Mouse (Mus musculus): ENCODE data around the gene Ube2cbp. TPM values are rescaled to one million over a fixed set of nuclear protein-coding genes. Genes with fewer than 3 reads are reported as not detected.
A peak's percentile ranks its signal among the peaks of the same experiment; 100 is the strongest.

Ube2cbp gene
- polyA plus RNA-seq, 1 experiment from 2014 or later = 6.6 TPM

- Histone ChIP-seq H3K4me2 (ENCODE audit: low read length) (no peak overlapping the region), H3K4me1 (ENCODE audit: control insufficient read depth, insufficient read depth, low read length) (peaks cover 17% of the 10 kb centered on the region), H3K27me3 (ENCODE audit: control insufficient read depth, insufficient read depth, low read length) (no peaks in the 10 kb centered on the region), H3K4me3 (replicated peaks; ENCODE audit: low read depth, low read length) (no peak overlapping the region), H3K9ac (replicated peaks; ENCODE audit: low read length) (no peak overlapping the region), H3K27ac (replicated peaks; ENCODE audit: low read depth, low read length) (no peak overlapping the region), H3K9me3 (ENCODE audit: control insufficient read depth, low read length) (no peaks in the 10 kb centered on the region), H3K36me3 (ENCODE audit: control insufficient read depth, insufficient read depth, low read length) (no peaks in the 10 kb centered on the region)
- 41% methylated on average over 8 of the region's 8 CpGs for WGBS
- DNase-seq = no peak
- 0 out of 2 replicates have a peak, but pooled peaks have one; percentile 17 for ATAC-seq (ENCODE audit: low FRiP score, low TSS enrichment)
Measured at GRCm38 (mm10) chr9:86296683-86297638, 167.8 kb downstream of the Ube2cbp start.

GRCm38 (mm10) chr9:86287570-86287954 lies 177.2 kb downstream of the Ube2cbp start:
- no peak overlapping the region for H3K27ac ChIP-seq (replicated peaks; ENCODE audit: low read depth, low read length)
- H3K36me3 ChIP-seq (ENCODE audit: control insufficient read depth, insufficient read depth, low read length) = no peaks in the 10 kb centered on the region
- 62% methylated on average over 3 of the region's 3 CpGs for WGBS
- H3K9me3 ChIP-seq (ENCODE audit: control insufficient read depth, low read length) = no peaks in the 10 kb centered on the region
- 0 out of 2 replicates have a peak, but pooled peaks cover 2% of the 10 kb centered on the region for H3K4me1 ChIP-seq (ENCODE audit: control insufficient read depth, insufficient read depth, low read length)
- no peak overlapping the region for H3K4me3 ChIP-seq (replicated peaks; ENCODE audit: low read depth, low read length)
- no peak overlapping the region for H3K9ac ChIP-seq (replicated peaks; ENCODE audit: low read length)
- H3K4me2 ChIP-seq (ENCODE audit: low read length) = no peak overlapping the region
- ATAC-seq (ENCODE audit: low FRiP score, low TSS enrichment) = no peak
- H3K27me3 ChIP-seq (ENCODE audit: control insufficient read depth, insufficient read depth, low read length) = no peaks in the 10 kb centered on the region
- no peak for DNase-seq

- Histone ChIP-seq H3K4me2 (ENCODE audit: low read length) (no peak overlapping the region), H3K4me1 (ENCODE audit: control insufficient read depth, insufficient read depth, low read length) (0 out of 2 replicates have a peak, but pooled peaks cover 2% of the 10 kb centered on the region), H3K4me3 (replicated peaks; ENCODE audit: low read depth, low read length) (no peak overlapping the region), H3K9me3 (ENCODE audit: control insufficient read depth, low read length) (no peaks in the 10 kb centered on the region), H3K36me3 (ENCODE audit: control insufficient read depth, insufficient read depth, low read length) (no peaks in the 10 kb centered on the region), H3K27me3 (ENCODE audit: control insufficient read depth, insufficient read depth, low read length) (no peaks in the 10 kb centered on the region), H3K27ac (replicated peaks; ENCODE audit: low read depth, low read length) (peak overlapping the region; percentile 41; the same call in 1 of the 2 replicates), H3K9ac (replicated peaks; ENCODE audit: low read length) (no peak overlapping the region)
- 76% methylated on average over 2 of the region's 2 CpGs for WGBS
- no peak for DNase-seq
- no peak for ATAC-seq (ENCODE audit: low FRiP score, low TSS enrichment)
Measured at GRCm38 (mm10) chr9:86286830-86287569, 177.8 kb downstream of the Ube2cbp start.

GRCm38 (mm10) chr9:86282555-86282954 lies 182.2 kb downstream of the Ube2cbp start:
- WGBS = 81% methylated on average over 5 of the region's 5 CpGs
- H3K4me2 ChIP-seq (ENCODE audit: low read length) = no peak overlapping the region

GRCm38 (mm10) chr9:86281147-86281467 lies 183.6 kb downstream of the Ube2cbp start:
- Histone ChIP-seq H3K9ac (replicated peaks; ENCODE audit: low read length) (no peak overlapping the region), H3K27me3 (ENCODE audit: control insufficient read depth, insufficient read depth, low read length) (no peaks in the 10 kb centered on the region), H3K27ac (replicated peaks; ENCODE audit: low read depth, low read length) (no peak overlapping the region), H3K36me3 (ENCODE audit: control insufficient read depth, insufficient read depth, low read length) (no peaks in the 10 kb centered on the region), H3K4me1 (ENCODE audit: control insufficient read depth, insufficient read depth, low read length) (no peaks in the 10 kb centered on the region; the same call in 1 of the 2 replicates), H3K9me3 (ENCODE audit: control insufficient read depth, low read length) (no peaks in the 10 kb centered on the region), H3K4me3 (replicated peaks; ENCODE audit: low read depth, low read length) (no peak overlapping the region), H3K4me2 (ENCODE audit: low read length) (no peak overlapping the region)
- 68% methylated on average over 4 of the region's 4 CpGs for WGBS
- ATAC-seq (ENCODE audit: low FRiP score, low TSS enrichment) = no peak
- DNase-seq = no peak

More at GRCm38 (mm10) chr9:86282555-86282954, 182.2 kb downstream of the Ube2cbp start:
- Histone ChIP-seq H3K36me3 (ENCODE audit: control insufficient read depth, insufficient read depth, low read length) (no peaks in the 10 kb centered on the region), H3K27ac (replicated peaks; ENCODE audit: low read depth, low read length) (no peak overlapping the region), H3K27me3 (ENCODE audit: control insufficient read depth, insufficient read depth, low read length) (no peaks in the 10 kb centered on the region), H3K9me3 (ENCODE audit: control insufficient read depth, low read length) (no peaks in the 10 kb centered on the region), H3K9ac (replicated peaks; ENCODE audit: low read length) (no peak overlapping the region), H3K4me1 (ENCODE audit: control insufficient read depth, insufficient read depth, low read length) (peaks cover 2% of the 10 kb centered on the region; the same call in 1 of the 2 replicates), H3K4me3 (replicated peaks; ENCODE audit: low read depth, low read length) (no peak overlapping the region)
- DNase-seq (no peak), ATAC-seq (ENCODE audit: low FRiP score, low TSS enrichment) (no peak)

- Histone ChIP-seq H3K4me2 (ENCODE audit: low read length) (no peak overlapping the region), H3K4me1 (ENCODE audit: control insufficient read depth, insufficient read depth, low read length) (no peaks in the 10 kb centered on the region; the same call in 1 of the 2 replicates), H3K36me3 (ENCODE audit: control insufficient read depth, insufficient read depth, low read length) (no peaks in the 10 kb centered on the region), H3K9ac (replicated peaks; ENCODE audit: low read length) (no peak overlapping the region), H3K27ac (replicated peaks; ENCODE audit: low read depth, low read length) (no peak overlapping the region), H3K4me3 (replicated peaks; ENCODE audit: low read depth, low read length) (no peak overlapping the region), H3K9me3 (ENCODE audit: control insufficient read depth, low read length) (no peaks in the 10 kb centered on the region), H3K27me3 (ENCODE audit: control insufficient read depth, insufficient read depth, low read length) (no peaks in the 10 kb centered on the region)
- ATAC-seq (ENCODE audit: low FRiP score, low TSS enrichment) (no peak), DNase-seq (no peak)
- 77% methylated on average over 10 of the region's 10 CpGs for WGBS
Measured at GRCm38 (mm10) chr9:86280461-86281146, 184.1 kb downstream of the Ube2cbp start.

- H3K9ac ChIP-seq (replicated peaks; ENCODE audit: low read length) = no peak overlapping the region
- DNase-seq (no peak), ATAC-seq (ENCODE audit: low FRiP score, low TSS enrichment) (no peak)
- H3K36me3 ChIP-seq (ENCODE audit: control insufficient read depth, insufficient read depth, low read length) = no peaks in the 10 kb centered on the region
- no peak overlapping the region for H3K4me2 ChIP-seq (ENCODE audit: low read length)
- no peaks in the 10 kb centered on the region for H3K4me1 ChIP-seq (ENCODE audit: control insufficient read depth, insufficient read depth, low read length)
- H3K9me3 ChIP-seq (ENCODE audit: control insufficient read depth, low read length) = no peaks in the 10 kb centered on the region
- no peaks in the 10 kb centered on the region for H3K27me3 ChIP-seq (ENCODE audit: control insufficient read depth, insufficient read depth, low read length)
- no peak overlapping the region for H3K27ac ChIP-seq (replicated peaks; ENCODE audit: low read depth, low read length)
- no peak overlapping the region for H3K4me3 ChIP-seq (replicated peaks; ENCODE audit: low read depth, low read length)
- WGBS = 88% methylated on average over 5 of the region's 5 CpGs
Measured at GRCm38 (mm10) chr9:86269541-86269940, 195.2 kb downstream of the Ube2cbp start.

GRCm38 (mm10) chr9:86266658-86267057 lies 198.1 kb downstream of the Ube2cbp start:
- H3K36me3 ChIP-seq (ENCODE audit: control insufficient read depth, insufficient read depth, low read length) = no peaks in the 10 kb centered on the region
- H3K4me1 ChIP-seq (ENCODE audit: control insufficient read depth, insufficient read depth, low read length) = no peaks in the 10 kb centered on the region
- no peaks in the 10 kb centered on the region for H3K27me3 ChIP-seq (ENCODE audit: control insufficient read depth, insufficient read depth, low read length)
- H3K4me2 ChIP-seq (ENCODE audit: low read length) = no peak overlapping the region
- no peaks in the 10 kb centered on the region for H3K9me3 ChIP-seq (ENCODE audit: control insufficient read depth, low read length)
- no peak overlapping the region for H3K4me3 ChIP-seq (replicated peaks; ENCODE audit: low read depth, low read length)
- no peak overlapping the region for H3K9ac ChIP-seq (replicated peaks; ENCODE audit: low read length)
- 27% methylated on average over 2 of the region's 2 CpGs for WGBS
- no peak for ATAC-seq (ENCODE audit: low FRiP score, low TSS enrichment)
- no peak for DNase-seq
- no peak overlapping the region for H3K27ac ChIP-seq (replicated peaks; ENCODE audit: low read depth, low read length)

All from midbrain, embryonic 14.5 days (tissue).